Mouse (Mus musculus): ENCODE measurements around the gene Fam178b.
A peak's percentile ranks its signal among the peaks of the same experiment; 100 is the strongest.

GRCm38 (mm10) chr1:36709055-36709853, 26.3 kb upstream of the Fam178b start:
- TF ChIP-seq CTCF (IDR thresholded peaks at IDR 0.05; ENCODE audit: low read depth) (peak; percentile 55), EP300 (IDR thresholded peaks at IDR 0.05; ENCODE audit: low read depth) (no peak)
